Mouse (Mus musculus): ENCODE measurements at regions not wholly inside any gene's neighbourhood (a gene's known extent, or its start where the extent isn't known, plus 50 kb on each side); places are given as distances from the start of the nearest gene placed in this dataset.
A peak's percentile ranks its signal among the peaks of the same experiment; 100 is the strongest.

- DNase-seq (ENCODE audit: low spot score in 2 of 2): no peak
Measured at GRCm38 (mm10) chr9:112771981-112772380, 536.2 kb upstream of the Arpp21 start.

GRCm38 (mm10) chr9:112744616-112745015 lies 508.9 kb upstream of the Arpp21 start:
- DNase-seq (ENCODE audit: low spot score in 2 of 2): peak in 1 of 2 experiments; percentile 22

- no peak for DNase-seq (ENCODE audit: low spot score in 2 of 2)
Measured at GRCm38 (mm10) chr9:112743871-112744590, 508.3 kb upstream of the Arpp21 start.

- DNase-seq (ENCODE audit: low spot score in 2 of 2): no peak
Measured at GRCm38 (mm10) chr9:112735761-112736160, 500.0 kb upstream of the Arpp21 start.

- no peak for DNase-seq (ENCODE audit: low spot score in 2 of 2)
Measured at GRCm38 (mm10) chr9:112725523-112725922, 489.8 kb upstream of the Arpp21 start.

- no peak for DNase-seq (ENCODE audit: low spot score in 2 of 2)
Measured at GRCm38 (mm10) chr9:112725103-112725502, 489.4 kb upstream of the Arpp21 start.

- DNase-seq (ENCODE audit: low spot score in 2 of 2): no peak
Measured at GRCm38 (mm10) chr9:112723346-112723745, 487.6 kb upstream of the Arpp21 start.

- no peak for DNase-seq (ENCODE audit: low spot score in 2 of 2)
Measured at GRCm38 (mm10) chr9:112722501-112722900, 486.8 kb upstream of the Arpp21 start.

GRCm38 (mm10) chr9:112715197-112715762 lies 479.5 kb upstream of the Arpp21 start:
- no peak for DNase-seq (ENCODE audit: low spot score in 2 of 2)

- DNase-seq (ENCODE audit: low spot score in 2 of 2): no peak
Measured at GRCm38 (mm10) chr9:112678866-112679265, 443.1 kb upstream of the Arpp21 start.

- no peak for DNase-seq (ENCODE audit: low spot score in 2 of 2)
Measured at GRCm38 (mm10) chr9:112675232-112675631, 439.5 kb upstream of the Arpp21 start.

Data from left cerebral cortex, adult 8-10 months (tissue).